ENCODE assay signal across 8 mouse cellular contexts in genomic region chr6:49073304-49074116, GRCm38 (mm10). TPM values are rescaled to one million over a fixed set of nuclear protein-coding genes. Genes with fewer than 3 reads are reported as not detected.
DNase-seq lines count a peak whose midpoint lies in the region; ATAC-seq and TF ChIP-seq lines count a peak whose summit lies in the region.

Gene Malsu1, plus strand, starts transcription at chr6:49073795.

- no peaks in the 10 kb centered on the region for H3K9me3 ChIP-seq in forebrain, embryonic 10.5 days
- H3K9me3 ChIP-seq in heart, embryonic 15.5 days (replicated peaks) = no peaks in the 10 kb centered on the region
- H3K9me3 ChIP-seq in liver, embryonic 14.5 days (ENCODE audit: control insufficient read depth, low read length) = no peaks in the 10 kb centered on the region
- no peaks in the 10 kb centered on the region for H3K9me3 ChIP-seq in neural tube, embryonic 11.5 days (ENCODE audit: control insufficient read depth, low read length)
- no peaks in the 10 kb centered on the region for H3K9me3 ChIP-seq in stomach, postnatal 0 days (ENCODE audit: control insufficient read depth, low read length)

- H3K27me3 ChIP-seq in forebrain, embryonic 10.5 days (ENCODE audit: poor library complexity, severe bottlenecking) = no peaks in the 10 kb centered on the region
- no peaks in the 10 kb centered on the region for H3K27me3 ChIP-seq in heart, embryonic 15.5 days
- no peaks in the 10 kb centered on the region for H3K27me3 ChIP-seq in liver, embryonic 14.5 days (ENCODE audit: control insufficient read depth, insufficient read depth, low read length)
- H3K27me3 ChIP-seq in neural tube, embryonic 11.5 days (ENCODE audit: control insufficient read depth, insufficient read depth, low read length) = no peaks in the 10 kb centered on the region
- H3K27me3 ChIP-seq in stomach, postnatal 0 days (ENCODE audit: control insufficient read depth, insufficient read depth, low read length) = no peaks in the 10 kb centered on the region

- peak within 1 kb of the TSS; percentile 83 for H3K4me2 ChIP-seq in heart, embryonic 15.5 days
- peak within 1 kb of the TSS; percentile 78 for H3K4me2 ChIP-seq in liver, embryonic 14.5 days (ENCODE audit: low read depth)
- H3K4me2 ChIP-seq in neural tube, embryonic 11.5 days (ENCODE audit: low read depth) = peak within 1 kb of the TSS; percentile 91
- peak within 1 kb of the TSS; percentile 90 for H3K4me2 ChIP-seq in stomach, postnatal 0 days (replicated peaks; ENCODE audit: low read depth)

- peak; percentile 81 to 89 for DNase-seq in CD8-positive naive resting alpha-beta T cell, adult 2 months (ENCODE audit: low read depth in 2 of 2, low spot score in 2 of 2)
- DNase-seq in c-Kit-positive CD71-negative TER-119-negative erythroid progenitor cells, embryonic 14.5 days (ENCODE audit: low read depth) = peak; percentile 88
- peak; percentile 96 for DNase-seq in forebrain, embryonic 10.5 days (ENCODE audit: extremely low spot score, low spot score)
- DNase-seq in kidney, postnatal 25 days = peak; percentile 96 to 97
- DNase-seq in liver, embryonic 14.5 days (ENCODE audit: low read depth in 3 of 3, low spot score in 3 of 3) = peak; percentile 81 to 85 (median 84)
- DNase-seq in neural tube, embryonic 11.5 days (ENCODE audit: low spot score) = peak; percentile 96
- peak; percentile 96 for DNase-seq in stomach, postnatal 0 days (ENCODE audit: low spot score)

- WGBS in forebrain, embryonic 10.5 days = under 1% methylated on average over 49 of the region's 49 CpGs
- WGBS in heart, embryonic 15.5 days = under 1% methylated on average over 49 of the region's 49 CpGs
- WGBS in liver, embryonic 14.5 days (ENCODE audit: insufficient replicate concordance) = under 1% methylated on average over 49 of the region's 49 CpGs
- WGBS in neural tube, embryonic 11.5 days = under 1% methylated on average over 49 of the region's 49 CpGs
- WGBS in stomach, postnatal 0 days = under 1% methylated on average over 49 of the region's 49 CpGs

- H3K4me1 ChIP-seq in forebrain, embryonic 10.5 days = peaks cover 22% of the 10 kb centered on the region
- H3K4me1 ChIP-seq in heart, embryonic 15.5 days (replicated peaks) = peaks cover 14% of the 10 kb centered on the region
- H3K4me1 ChIP-seq in liver, embryonic 14.5 days (replicated peaks; ENCODE audit: control insufficient read depth in 2 of 2, insufficient read depth in 2 of 2, low read length in 1 of 2) = peaks cover 8% of the 10 kb centered on the region in 2 experiments
- peaks cover 7% of the 10 kb centered on the region for H3K4me1 ChIP-seq in neural tube, embryonic 11.5 days (ENCODE audit: control insufficient read depth, insufficient read depth, low read length)
- H3K4me1 ChIP-seq in stomach, postnatal 0 days (replicated peaks; ENCODE audit: control insufficient read depth, insufficient read depth) = no peaks in the 10 kb centered on the region

- peaks cover 9% of the 10 kb centered on the region; the same call in 1 of the 2 replicates for H3K36me3 ChIP-seq in forebrain, embryonic 10.5 days (replicated peaks)
- H3K36me3 ChIP-seq in heart, embryonic 15.5 days = no peaks in the 10 kb centered on the region
- no peaks in the 10 kb centered on the region for H3K36me3 ChIP-seq in liver, embryonic 14.5 days (replicated peaks; ENCODE audit: control insufficient read depth, insufficient read depth, low read depth)
- H3K36me3 ChIP-seq in neural tube, embryonic 11.5 days (ENCODE audit: control insufficient read depth, insufficient read depth, low read length) = no peaks in the 10 kb centered on the region
- H3K36me3 ChIP-seq in stomach, postnatal 0 days (ENCODE audit: control insufficient read depth, insufficient read depth, low read length) = no peaks in the 10 kb centered on the region

- peak within 1 kb of the TSS; percentile 92 for H3K27ac ChIP-seq in forebrain, embryonic 10.5 days
- H3K27ac ChIP-seq in heart, embryonic 15.5 days = peak within 1 kb of the TSS; percentile 82
- H3K27ac ChIP-seq in liver, embryonic 14.5 days = peak within 1 kb of the TSS; percentile 21; the same call in 1 of the 2 replicates
- H3K27ac ChIP-seq in neural tube, embryonic 11.5 days (ENCODE audit: low read depth, low read length) = peak within 1 kb of the TSS; percentile 63; the same call in 1 of the 2 replicates
- peak within 1 kb of the TSS; percentile 91 for H3K27ac ChIP-seq in stomach, postnatal 0 days (replicated peaks)

- ATAC-seq in heart, embryonic 15.5 days (replicated peaks; ENCODE audit: insufficient number of reproducible peaks, insufficient read depth, low FRiP score, low read depth) = peak; percentile 96
- peak; percentile 92 for ATAC-seq in liver, embryonic 14.5 days (ENCODE audit: insufficient read depth)
- ATAC-seq in neural tube, embryonic 11.5 days (ENCODE audit: insufficient read depth, low FRiP score, low TSS enrichment) = peak; percentile 98
- ATAC-seq in stomach, postnatal 0 days (ENCODE audit: low FRiP score, low TSS enrichment) = peak; percentile 98

- peak within 1 kb of the TSS; percentile 99 for H3K9ac ChIP-seq in heart, embryonic 15.5 days
- peak within 1 kb of the TSS; percentile 69 for H3K9ac ChIP-seq in liver, embryonic 14.5 days (replicated peaks)
- H3K9ac ChIP-seq in neural tube, embryonic 11.5 days (ENCODE audit: low read length) = peak within 1 kb of the TSS; percentile 92
- peak within 1 kb of the TSS; percentile 98 for H3K9ac ChIP-seq in stomach, postnatal 0 days (ENCODE audit: low read length)

- H3K4me3 ChIP-seq in forebrain, embryonic 10.5 days = peak within 1 kb of the TSS; percentile 97
- peak within 1 kb of the TSS; percentile 97 for H3K4me3 ChIP-seq in heart, embryonic 15.5 days
- peak within 1 kb of the TSS; percentile 81 to 83 for H3K4me3 ChIP-seq in liver, embryonic 14.5 days (ENCODE audit: insufficient read depth in 1 of 2, low read depth in 2 of 2, low read length in 2 of 2)
- peak within 1 kb of the TSS; percentile 100 for H3K4me3 ChIP-seq in neural tube, embryonic 11.5 days (ENCODE audit: low read depth, low read length)
- H3K4me3 ChIP-seq in stomach, postnatal 0 days (ENCODE audit: low read depth, low read length) = peak within 1 kb of the TSS; percentile 97

- TF ChIP-seq CTCF in liver, embryonic 14.5 days (IDR thresholded peaks at IDR 0.05; ENCODE audit: low read depth) = no peak
- peak; percentile 19; the same call in 1 of the 2 replicates for TF ChIP-seq CTCF in stomach, postnatal 0 days (IDR thresholded peaks at IDR 0.05; ENCODE audit: low read depth)

- no peak for TF ChIP-seq EP300 in liver, embryonic 14.5 days (IDR thresholded peaks at IDR 0.05; ENCODE audit: low read depth)
- TF ChIP-seq EP300 in stomach, postnatal 0 days (optimal IDR thresholded peaks at IDR 0.05) = peak; percentile 77

RNA-seq across cellular contexts. Expression of gene Malsu1, which starts in this region (rescaled TPM):
- polyA plus RNA-seq in forebrain, embryonic 10.5 days (2016; fragmentation: Nextera tagmentation; extraction: Ambion mirVana) = 71.4 and 71.9 TPM in 2 replicates
- polyA plus RNA-seq in heart, embryonic 15.5 days (2015; fragmentation: Nextera tagmentation; extraction: Ambion mirVana) = 55.0 and 60.0 TPM in 2 replicates
- 4.9 and 10.7 TPM in 2 replicates for polyA plus RNA-seq in liver, embryonic 14.5 days (2012; rRNA removed)
- polyA plus RNA-seq in liver, embryonic 14.5 days (2014; fragmentation: Nextera tagmentation; extraction: Ambion mirVana) = 41.3 and 44.1 TPM in 2 replicates
- 52.0 and 56.6 TPM in 2 replicates for polyA plus RNA-seq in neural tube, embryonic 11.5 days (2014; fragmentation: Nextera tagmentation; extraction: Ambion mirVana)
- polyA plus RNA-seq in stomach, postnatal 0 days (2015; fragmentation: Nextera tagmentation; extraction: Ambion mirVana) = 76.6 and 87.6 TPM in 2 replicates

Comparison
In these comparisons a context has a peak if more than half of its experiments do, and no peak if none do; other contexts are left out.
1. Peak in every context shown above with its lines: DNase-seq, ATAC-seq, H3K4me3 ChIP-seq and H3K27ac ChIP-seq.
2. H3K27ac ChIP-seq: peak in every context shown above with its lines; median percentile 92 in forebrain, embryonic 10.5 days; 91 in stomach, postnatal 0 days; 82 in heart, embryonic 15.5 days; 63 in neural tube, embryonic 11.5 days; 21 in liver, embryonic 14.5 days.